Mouse (Mus musculus) kidney, adult 2 months (tissue): ENCODE results near the gene Rhoq. TPM values are rescaled to one million over a fixed set of nuclear protein-coding genes. Genes with fewer than 3 reads are reported as not detected.

Source experiments
- DNase-seq: peaks from one replicate; pipeline ENCODE4 v3.0.0; 2021
- H3K27ac ChIP-seq: fragments of 200-500 bp; 2 replicates; pipeline ENCODE4 v1.5.1; 2012; ENCODE audit warnings: low read depth, low read length, control low read depth, inconsistent platforms; ENCODE audit not compliant: insufficient read depth
- H3K27me3 ChIP-seq: fragments of 200-500 bp; replicated peaks from 2 replicates; pipeline ENCODE4 v1.6.1; 2012; ENCODE audit warnings: mild to moderate bottlenecking, moderate library complexity, low read length, inconsistent platforms; ENCODE audit not compliant: control insufficient read depth, insufficient read depth
- H3K36me3 ChIP-seq: fragments of 200-500 bp; 2 replicates; pipeline ENCODE4 v1.6.1; 2012; ENCODE audit warnings: mild to moderate bottlenecking, moderate library complexity, low read length, inconsistent platforms; ENCODE audit not compliant: control insufficient read depth, insufficient read depth
- H3K4me1 ChIP-seq: fragments of 200-500 bp; 2 replicates; pipeline ENCODE4 v1.6.1; 2011; ENCODE audit warnings: low read length; ENCODE audit not compliant: control insufficient read depth, insufficient read depth
- H3K4me3 ChIP-seq: fragments of 200-500 bp; 2 replicates; pipeline ENCODE4 v1.5.1; 2011; ENCODE audit warnings: mild to moderate bottlenecking, low read depth, low read length, control low read depth; ENCODE audit not compliant: insufficient read depth
- CTCF ChIP-seq: fragments of 200-500 bp; conservative IDR thresholded peaks from 2 replicates; pipeline ENCODE4 v1.5.1; 2011; ENCODE audit warnings: low read depth, mild to moderate bottlenecking, control low read depth, low read length, moderate library complexity, mixed read lengths; ENCODE audit not compliant: insufficient read depth, insufficient read length
- POLR2A ChIP-seq: fragments of 200-500 bp; IDR thresholded peaks from one replicate; pipeline ENCODE4 v1.6.1; 2011; ENCODE audit warnings: low read depth, low read length, control low read depth
- WGBS: fragments of 180-500 bp; shearing (Covaris S2); methylation state at CpG from one replicate; pipeline ENCODE4 v1.1.7; 2018; 5-methylcytosine and 5-hydroxymethylcytosine counted together
- polyA plus RNA-seq: library from polyadenylated mRNA; depleted of rRNA; stranded (reverse); fragments of >200 nt; gene quantifications from 2 replicates; pipeline ENCODE4 v1.2.3, GENCODE M21; 2012

The Rhoq gene
- polyA plus RNA-seq, 1 experiment = 30.8 TPM

GRCm38 (mm10) chr17:86946078-86946477 is 16.8 kb upstream of the Rhoq start:
- DNase-seq = peak; percentile 19
- Histone ChIP-seq H3K4me1 (no peaks in the 10 kb centered on the region), H3K27ac (no peak overlapping the region), H3K27me3 (no peaks in the 10 kb centered on the region), H3K4me3 (no peak overlapping the region), H3K36me3 (no peaks in the 10 kb centered on the region)
- WGBS = 54% methylated on average over 4 of the region's 4 CpGs
- TF ChIP-seq CTCF (no peak), POLR2A (no peak)

GRCm38 (mm10) chr17:86947840-86948796 is 14.8 kb upstream of the Rhoq start, which contains the start of gene Atp6v1e2:
Gene Atp6v1e2 (minus strand): TSS chr17:86947897.
- 72% methylated on average over 28 of the region's 28 CpGs for WGBS
- H3K4me3 ChIP-seq = no peak within 1 kb of the TSS
- H3K27ac ChIP-seq = no peak within 1 kb of the TSS
- TF ChIP-seq POLR2A = no peak
- TF ChIP-seq CTCF = no peak
- H3K4me1 ChIP-seq = no peaks in the 10 kb centered on the region
- H3K36me3 ChIP-seq = no peaks in the 10 kb centered on the region
- peak; percentile 59 for DNase-seq
- no peaks in the 10 kb centered on the region for H3K27me3 ChIP-seq

- TF ChIP-seq POLR2A (no peak), CTCF (no peak)
- H3K36me3 ChIP-seq = no peaks in the 10 kb centered on the region
- no peak for DNase-seq
- no peaks in the 10 kb centered on the region for H3K4me1 ChIP-seq
- no peak overlapping the region for H3K27ac ChIP-seq
- no peak overlapping the region for H3K4me3 ChIP-seq
- no peaks in the 10 kb centered on the region for H3K27me3 ChIP-seq
- WGBS = 78% methylated on average over 6 of the region's 6 CpGs
These were observed 14.1 kb upstream of the Rhoq start for GRCm38 (mm10) chr17:86948801-86949200.

GRCm38 (mm10) chr17:86957239-86957638 is 5.6 kb upstream of the Rhoq start:
- WGBS = 87% methylated on average over 5 of the region's 5 CpGs
- DNase-seq = no peak
- H3K4me3 ChIP-seq = no peak overlapping the region
- H3K27ac ChIP-seq = no peak overlapping the region
- no peaks in the 10 kb centered on the region for H3K36me3 ChIP-seq
- peaks cover 3% of the 10 kb centered on the region; the same call in 1 of the 2 replicates for H3K4me1 ChIP-seq
- H3K27me3 ChIP-seq = no peaks in the 10 kb centered on the region
- TF ChIP-seq POLR2A (no peak), CTCF (no peak)

DNA sequence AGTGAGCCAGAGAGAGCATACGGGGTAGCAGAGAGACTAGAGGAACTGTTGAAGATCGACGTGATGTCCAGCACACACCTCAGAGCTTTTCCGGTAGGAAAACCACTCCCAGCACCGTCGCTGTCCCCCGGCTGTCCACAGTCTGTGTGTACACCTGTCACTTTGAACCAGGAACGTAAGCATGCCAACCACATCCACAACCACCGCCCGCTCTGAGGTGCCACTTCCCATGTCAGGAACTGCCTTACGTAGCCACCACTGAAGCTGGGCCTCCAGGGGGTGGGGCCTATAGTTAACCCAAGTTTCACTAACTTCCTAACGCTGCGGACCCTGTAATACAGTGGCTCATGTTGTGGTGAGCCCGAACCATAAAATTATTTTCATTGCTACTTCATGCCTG is 4.9 kb upstream of the Rhoq start:
- H3K27me3 ChIP-seq = no peaks in the 10 kb centered on the region
- TF ChIP-seq POLR2A (no peak), CTCF (no peak)
- no peak overlapping the region for H3K4me3 ChIP-seq
- H3K4me1 ChIP-seq = peaks cover 3% of the 10 kb centered on the region; the same call in 1 of the 2 replicates
- no peak overlapping the region for H3K27ac ChIP-seq
- no peaks in the 10 kb centered on the region for H3K36me3 ChIP-seq
- 85% methylated on average over 14 of the region's 14 CpGs for WGBS
- no peak for DNase-seq

DNA sequence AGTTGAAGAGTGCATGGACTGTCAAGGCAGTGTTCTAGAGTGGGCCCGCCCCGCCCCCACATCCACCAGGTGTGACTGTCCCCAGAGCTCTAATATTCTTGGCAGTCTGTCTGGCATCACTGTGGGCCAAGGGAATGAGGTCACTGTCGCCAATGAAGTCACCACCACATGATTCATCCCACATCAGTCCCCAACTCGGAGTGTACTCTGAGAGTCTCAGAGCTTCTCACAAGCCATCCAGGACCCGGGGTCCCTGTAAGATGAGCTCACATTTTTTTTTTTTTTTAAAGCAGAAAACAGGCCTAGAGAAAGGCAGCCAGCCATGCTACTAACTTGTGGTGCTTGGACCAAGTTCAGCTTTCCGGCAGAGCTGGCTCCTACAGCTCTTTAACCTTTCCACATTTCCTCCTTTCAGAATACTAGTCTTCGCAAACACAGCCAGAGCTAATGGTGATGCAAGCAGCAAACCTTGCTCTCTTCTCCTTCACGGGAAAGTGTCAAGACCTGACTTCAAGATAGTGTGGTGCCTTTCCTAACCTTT is 1.5 kb upstream of the Rhoq start:
- H3K27ac ChIP-seq = 0 out of 2 replicates have a peak overlapping the region, but pooled peaks have one; percentile 19
- no peak overlapping the region for H3K4me3 ChIP-seq
- 38% methylated on average over 8 of the region's 8 CpGs for WGBS
- no peaks in the 10 kb centered on the region for H3K36me3 ChIP-seq
- TF ChIP-seq POLR2A = no peak
- TF ChIP-seq CTCF = no peak
- no peaks in the 10 kb centered on the region for H3K27me3 ChIP-seq
- peak; percentile 63 for DNase-seq
- peaks cover 12% of the 10 kb centered on the region; the same call in 1 of the 2 replicates for H3K4me1 ChIP-seq
